Mouse (Mus musculus) myocyte (in vitro differentiated cells): ENCODE data around the gene Aida.

Source experiments
- MAX ChIP-seq: IDR thresholded peaks from one replicate; pipeline ENCODE4 v1.6.1; 2011; ENCODE audit warnings: low read depth, mild to moderate bottlenecking, control low read depth
- POLR2A ChIP-seq: IDR thresholded peaks from one replicate; pipeline ENCODE4 v1.6.1; 2011; ENCODE audit warnings: low read depth, mild to moderate bottlenecking, control low read depth, moderate library complexity; ENCODE audit not compliant: insufficient read length

GRCm38 (mm10) chr1:183345817-183346195 is 49.4 kb downstream of the Aida start:
- TF ChIP-seq MAX (no peak), POLR2A (no peak)
